Mouse (Mus musculus) CH12.LX (cell line): ENCODE data around the gene Akr1b10. TPM values are rescaled to one million over a fixed set of nuclear protein-coding genes. Genes with fewer than 3 reads are reported as not detected.

ENCODE experiments used
- DNase-seq: peaks from one replicate; pipeline ENCODE4 v3.0.0-alpha.2; 2013; ENCODE audit errors: extremely low read depth
- H3K27ac ChIP-seq: 2 replicates; pipeline ENCODE4 v1.5.1; 2012; ENCODE audit warnings: low read depth, mild to moderate bottlenecking, control low read depth, moderate library complexity; ENCODE audit not compliant: insufficient read depth
- H3K27me3 ChIP-seq: replicated peaks from 2 replicates; pipeline ENCODE3; 2012; ENCODE audit warnings: inconsistent platforms
- H3K36me3 ChIP-seq, 2 experiments: replicated peaks in 1 of 2; 2 replicates each; pipeline versions ENCODE3 to v1.6.1; 2012; ENCODE audit warnings: inconsistent platforms in 1 of 2, low read length in 1 of 2, mild to moderate bottlenecking in 1 of 2, mixed read lengths in 1 of 2, moderate library complexity in 1 of 2; ENCODE audit not compliant: control insufficient read depth in 1 of 2, insufficient read depth in 1 of 2
- H3K4me1 ChIP-seq, 2 experiments: 2 replicates each; pipeline ENCODE4 v1.6.1; 2012; ENCODE audit warnings: inconsistent platforms in 1 of 2, moderate library complexity in 1 of 2; ENCODE audit not compliant: insufficient read depth in 2 of 2, control insufficient read depth in 1 of 2
- H3K4me2 ChIP-seq: 2 replicates; pipeline ENCODE4 v1.6.1; 2012; ENCODE audit warnings: low read depth, mild to moderate bottlenecking, control low read depth; ENCODE audit not compliant: poor library complexity, insufficient read depth, severe bottlenecking
- H3K4me3 ChIP-seq, 3 experiments: fragments of 150-350 bp in 1 of 3; sonication (generic) in 1 of 3; replicated peaks in 1 of 3; 2 replicates each; pipeline versions ENCODE3 to v1.5.1; 2011 to 2012; ENCODE audit warnings: low read depth in 2 of 3, low read length in 2 of 3, mild to moderate bottlenecking in 2 of 3, moderate library complexity in 2 of 3, control low read depth in 1 of 3, improper control_type of control experiment in 1 of 3, inconsistent platforms in 1 of 3, mixed read lengths in 1 of 3; ENCODE audit not compliant: poor library complexity in 1 of 3
- H3K79me2 ChIP-seq: replicated peaks from 2 replicates; pipeline ENCODE4 v1.6.1; 2012; ENCODE audit warnings: mild to moderate bottlenecking, moderate library complexity; ENCODE audit not compliant: control insufficient read depth, poor library complexity, insufficient read depth, severe bottlenecking; ENCODE audit errors: extremely low read depth
- H3K9ac ChIP-seq: 2 replicates; pipeline ENCODE4 v1.6.1; 2012; ENCODE audit warnings: low read depth, mild to moderate bottlenecking, control low read depth, moderate library complexity; ENCODE audit not compliant: insufficient read depth
- H3K9me3 ChIP-seq: replicated peaks from 2 replicates; pipeline ENCODE3; 2012; ENCODE audit warnings: low read length, inconsistent platforms, mixed read lengths
- BHLHE40 ChIP-seq: IDR thresholded peaks from 2 replicates; pipeline ENCODE4 v1.6.1; 2011; ENCODE audit warnings: mild to moderate bottlenecking, low read depth, low read length, improper control_type of control experiment
- CHD1 ChIP-seq: IDR thresholded peaks from 2 replicates; pipeline ENCODE4 v1.6.1; 2012; ENCODE audit warnings: low read depth, low read length, improper control_type of control experiment, inconsistent platforms
- CHD2 ChIP-seq: IDR thresholded peaks from 2 replicates; pipeline ENCODE4 v1.6.1; 2011; ENCODE audit warnings: low read length, improper control_type of control experiment
- E2F4 ChIP-seq: IDR thresholded peaks from 2 replicates; pipeline ENCODE4 v1.6.1; 2011; ENCODE audit warnings: low read depth, low read length, improper control_type of control experiment; ENCODE audit not compliant: insufficient replicate concordance
- EP300 ChIP-seq: IDR thresholded peaks from 2 replicates; pipeline ENCODE4 v1.6.1; 2011; ENCODE audit warnings: low read length, improper control_type of control experiment
- ETS1 ChIP-seq: conservative IDR thresholded peaks from 2 replicates; pipeline ENCODE4 v1.6.1; 2012; ENCODE audit warnings: low read depth, mild to moderate bottlenecking, inconsistent platforms, low read length, improper control_type of control experiment, moderate library complexity
- IRF4 ChIP-seq: IDR thresholded peaks from 2 replicates; pipeline ENCODE4 v1.6.1; 2014; ENCODE audit warnings: low read depth, mild to moderate bottlenecking, inconsistent platforms, low read length, improper control_type of control experiment
- JUN ChIP-seq: IDR thresholded peaks from 2 replicates; pipeline ENCODE4 v1.6.1; 2011; ENCODE audit warnings: low read depth, mild to moderate bottlenecking, low read length, improper control_type of control experiment, moderate library complexity; ENCODE audit not compliant: insufficient read depth
- JUND ChIP-seq: conservative IDR thresholded peaks from 2 replicates; pipeline ENCODE4 v1.6.1; 2011; ENCODE audit warnings: low read depth, low read length, improper control_type of control experiment
- MAZ ChIP-seq: IDR thresholded peaks from 2 replicates; pipeline ENCODE4 v1.6.1; 2012; ENCODE audit warnings: low read depth, mild to moderate bottlenecking, inconsistent platforms, low read length, improper control_type of control experiment, moderate library complexity
- MYC ChIP-seq: IDR thresholded peaks from 2 replicates; pipeline ENCODE4 v1.6.1; 2011; ENCODE audit warnings: low read depth, mild to moderate bottlenecking, improper control_type of control experiment, low read length
- NRF1 ChIP-seq: IDR thresholded peaks from 2 replicates; pipeline ENCODE4 v1.6.1; 2014; ENCODE audit warnings: low read depth, mild to moderate bottlenecking, inconsistent platforms, low read length, improper control_type of control experiment, moderate library complexity
- PAX5 ChIP-seq: IDR thresholded peaks from 2 replicates; pipeline ENCODE4 v1.6.1; 2012; ENCODE audit warnings: low read length, inconsistent platforms, mixed read lengths
- POLR2A ChIP-seq: IDR thresholded peaks from 2 replicates; pipeline ENCODE4 v1.6.1; 2011; ENCODE audit warnings: low read depth, mild to moderate bottlenecking, improper control_type of control experiment, low read length
- RAD21 ChIP-seq: IDR thresholded peaks from 2 replicates; pipeline ENCODE4 v1.6.1; 2011; ENCODE audit warnings: low read depth, mild to moderate bottlenecking, low read length, improper control_type of control experiment, moderate library complexity
- SMC3 ChIP-seq: IDR thresholded peaks from 2 replicates; pipeline ENCODE4 v1.6.1; 2011; ENCODE audit warnings: low read depth, low read length, improper control_type of control experiment
- TBP ChIP-seq: conservative IDR thresholded peaks from 2 replicates; pipeline ENCODE4 v1.6.1; 2011; ENCODE audit warnings: low read depth, low read length, improper control_type of control experiment
- UBTF ChIP-seq: IDR thresholded peaks from 2 replicates; pipeline ENCODE4 v1.6.1; 2012; ENCODE audit warnings: low read depth, mild to moderate bottlenecking, inconsistent platforms, low read length, improper control_type of control experiment, moderate library complexity
- USF2 ChIP-seq: conservative IDR thresholded peaks from 2 replicates; pipeline ENCODE4 v1.6.1; 2011; ENCODE audit warnings: low read depth, low read length, improper control_type of control experiment
- ZKSCAN1 ChIP-seq: IDR thresholded peaks from 2 replicates; pipeline ENCODE4 v1.6.1; 2012; ENCODE audit warnings: low read depth, inconsistent platforms, low read length, improper control_type of control experiment, borderline replicate concordance
- ZNF384 ChIP-seq: IDR thresholded peaks from 2 replicates; pipeline ENCODE4 v1.6.1; 2012; ENCODE audit warnings: low read depth, low read length, improper control_type of control experiment, inconsistent platforms
- dilution Hi-C: fragments of 300-500 bp; cut with MboI; formaldehyde crosslinking; loops from 2 replicates; pipeline ENCODE4 v1.14.3; 2020; ENCODE audit warnings: low sequenced_read_pairs; ENCODE audit not compliant: extremely low pct_unique_long_range_greater_than_20kb, extremely low pct_ligation_motif_present
- in situ Hi-C: fragments of 300-500 bp; cut with MboI; formaldehyde crosslinking; loops from 3 replicates; pipeline ENCODE4 v1.14.3; 2019; ENCODE audit warnings: low sequenced_read_pairs, low pct_ligation_motif_present, low pct_unique_long_range_greater_than_20kb, mixed read lengths
- polyA plus RNA-seq: library from polyadenylated mRNA; unstranded; fragments of >175 nt; gene quantifications from 2 replicates; pipeline ENCODE4 v1.2.1, GENCODE M21; 2012; ENCODE audit warnings: low read depth; ENCODE audit not compliant: insufficient read length
- total RNA-seq, 2 experiments: library from RNA; depleted of rRNA; stranded (reverse); fragments of 300-350 nt in 1 of 2; fragments of >200 nt in 1 of 2; gene quantifications; 2 replicates each; pipeline ENCODE4 v1.2.3; 2012 to 2014

Akr1b10 gene
- total and polyA plus RNA-seq, 3 experiments = 20.3 to 34.7 (median 29.6) TPM

- TF ChIP-seq ETS1 (no peak), POLR2A (no peak), CHD1 (no peak), CHD2 (no peak), RAD21 (no peak), MYC (no peak), SMC3 (no peak), E2F4 (no peak), BHLHE40 (no peak), IRF4 (no peak), MAZ (no peak), PAX5 (no peak), ZKSCAN1 (no peak), NRF1 (no peak), TBP (no peak), ZNF384 (no peak), JUND (no peak), UBTF (no peak), JUN (no peak), USF2 (no peak)
- Histone ChIP-seq H3K9ac (no peak overlapping the region), H3K4me1 (peaks cover 10 to 16% of the 10 kb centered on the region in 2 experiments), H3K4me3 (no peak overlapping the region), H3K79me2 (no peaks in the 10 kb centered on the region), H3K27me3 (no peaks in the 10 kb centered on the region), H3K27ac (no peak overlapping the region), H3K9me3 (no peaks in the 10 kb centered on the region), H3K4me2 (no peak overlapping the region), H3K36me3 (no peaks in the 10 kb centered on the region)
- DNase-seq = no peak
- in situ Hi-C loops = no loop called here
- dilution Hi-C loops = no loop called here
Measured at GRCm38 (mm10) chr6:34334673-34335072, 49.3 kb upstream of the Akr1b10 start.

- H3K9ac ChIP-seq = no peak overlapping the region
- DNase-seq = no peak
- H3K9me3 ChIP-seq = no peaks in the 10 kb centered on the region
- dilution Hi-C loops (no loop called here), in situ Hi-C loops (no loop called here)
- no peaks in the 10 kb centered on the region for H3K27me3 ChIP-seq
- no peak overlapping the region for H3K4me2 ChIP-seq
- TF ChIP-seq ETS1 = no peak
- no peak for TF ChIP-seq EP300
- no peak for TF ChIP-seq NRF1
- TF ChIP-seq MYC = no peak
- H3K36me3 ChIP-seq = no peaks in the 10 kb centered on the region
- H3K79me2 ChIP-seq = no peaks in the 10 kb centered on the region
- H3K4me1 ChIP-seq = peaks cover 0 to 5% of the 10 kb centered on the region in 2 experiments; a peak in 2 of 4 replicates
- H3K27ac ChIP-seq = no peak overlapping the region
- no peak overlapping the region for H3K4me3 ChIP-seq
Measured at GRCm38 (mm10) chr6:34337799-34338198, 46.2 kb upstream of the Akr1b10 start.
